Mouse (Mus musculus) natural killer cell, adult 2 months (primary cell): ENCODE measurements at regions not wholly inside any gene's neighbourhood (a gene's known extent, or its start where the extent isn't known, plus 50 kb on each side); places are given as distances from the start of the nearest gene placed in this dataset.

Experiments
- DNase-seq, 2 experiments: peaks; one replicate each; pipeline ENCODE4 v3.0.0; 2022; ENCODE audit warnings: low spot score in 2 of 2

DNA sequence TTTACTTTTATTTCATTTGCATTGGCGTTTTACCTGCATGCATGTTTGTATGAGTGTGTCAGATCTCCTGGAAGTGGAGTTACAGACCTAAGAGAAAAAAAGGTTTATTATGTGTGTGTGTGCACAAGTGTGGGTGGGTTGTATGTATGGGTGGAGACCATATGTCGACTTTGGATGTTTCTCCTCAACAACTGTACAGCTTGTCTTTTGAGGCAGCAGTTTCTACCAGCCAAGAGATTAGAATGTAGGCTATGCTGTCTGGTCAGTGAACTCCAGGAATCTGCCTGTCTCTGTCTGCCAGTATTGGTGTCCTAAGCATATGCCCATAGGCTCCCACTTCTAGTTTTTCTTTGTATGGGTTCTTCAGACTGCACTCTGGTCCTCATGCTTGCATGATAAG lies 192.3 kb upstream of the Slc30a5 start:
- DNase-seq: no peak

DNA sequence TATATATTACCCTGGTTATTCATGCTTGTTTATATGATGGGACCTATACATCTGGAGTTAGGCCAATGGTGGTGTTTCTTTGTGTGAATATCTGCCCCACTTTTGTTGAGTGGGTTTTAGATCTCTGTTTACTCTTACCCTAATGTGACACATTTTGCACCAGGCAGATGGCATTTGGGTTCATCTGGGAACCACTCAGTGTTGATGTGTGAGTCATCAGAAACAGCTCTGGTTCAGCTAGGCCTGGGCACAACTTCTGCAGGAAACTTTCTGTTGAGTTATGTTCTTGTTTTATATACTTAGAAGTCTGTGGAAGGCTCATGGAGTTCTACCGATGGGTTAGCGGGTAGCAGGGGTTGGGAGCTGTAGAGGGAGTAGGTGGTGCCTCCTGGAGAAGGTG lies 191.7 kb upstream of the Slc30a5 start:
- no peak for DNase-seq

DNA sequence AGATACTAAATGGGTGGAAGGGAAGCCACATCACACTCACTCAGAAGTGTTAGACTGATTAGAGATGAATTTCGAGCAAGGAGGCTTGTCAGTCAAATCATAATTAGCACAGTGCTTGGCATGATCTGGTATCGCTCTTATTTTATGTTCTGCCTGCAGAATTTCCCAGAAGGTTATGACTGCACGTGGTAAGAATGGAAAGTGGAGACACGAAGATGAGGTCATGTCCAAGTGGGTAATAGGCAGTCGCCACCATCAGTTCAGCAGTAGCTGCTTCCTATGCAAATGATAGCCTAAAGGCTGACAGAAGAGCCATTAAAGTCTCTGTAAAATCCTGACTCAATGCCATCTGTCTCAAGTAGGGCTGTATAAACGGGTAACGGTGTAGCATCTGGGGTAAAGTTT lies 186.0 kb upstream of the Slc30a5 start:
- DNase-seq: no peak

- no peak for DNase-seq
These were observed 183.8 kb upstream of the Slc30a5 start for GRCm38 (mm10) chr13:101017041-101017440.

- no peak for DNase-seq
These were observed 183.0 kb upstream of the Slc30a5 start for GRCm38 (mm10) chr13:101016181-101016580.

GRCm38 (mm10) chr13:101015435-101015834 lies 182.2 kb upstream of the Slc30a5 start:
- DNase-seq: no peak

DNA sequence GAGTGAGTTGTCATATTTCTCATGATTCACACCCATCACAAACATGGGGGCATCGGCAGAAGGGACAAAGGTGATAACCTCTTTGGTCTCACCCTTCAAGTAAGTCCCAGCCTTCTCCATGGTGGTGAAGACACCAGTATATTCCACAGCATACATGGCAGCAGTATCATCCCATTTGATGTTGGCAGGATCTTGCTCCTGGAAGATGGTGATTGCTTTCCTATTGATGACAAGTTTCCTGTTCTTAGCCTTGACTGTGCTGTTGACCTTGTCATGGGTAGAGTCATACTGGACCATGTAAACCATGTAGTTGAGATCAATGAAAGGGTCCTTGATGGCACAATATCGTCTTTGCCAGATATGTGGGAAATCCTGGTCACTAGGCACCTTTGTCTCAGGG lies 180.4 kb upstream of the Slc30a5 start:
- no peak for DNase-seq

- no peak for DNase-seq
These were observed 157.4 kb upstream of the Slc30a5 start for GRCm38 (mm10) chr13:100990646-100991045.

DNA sequence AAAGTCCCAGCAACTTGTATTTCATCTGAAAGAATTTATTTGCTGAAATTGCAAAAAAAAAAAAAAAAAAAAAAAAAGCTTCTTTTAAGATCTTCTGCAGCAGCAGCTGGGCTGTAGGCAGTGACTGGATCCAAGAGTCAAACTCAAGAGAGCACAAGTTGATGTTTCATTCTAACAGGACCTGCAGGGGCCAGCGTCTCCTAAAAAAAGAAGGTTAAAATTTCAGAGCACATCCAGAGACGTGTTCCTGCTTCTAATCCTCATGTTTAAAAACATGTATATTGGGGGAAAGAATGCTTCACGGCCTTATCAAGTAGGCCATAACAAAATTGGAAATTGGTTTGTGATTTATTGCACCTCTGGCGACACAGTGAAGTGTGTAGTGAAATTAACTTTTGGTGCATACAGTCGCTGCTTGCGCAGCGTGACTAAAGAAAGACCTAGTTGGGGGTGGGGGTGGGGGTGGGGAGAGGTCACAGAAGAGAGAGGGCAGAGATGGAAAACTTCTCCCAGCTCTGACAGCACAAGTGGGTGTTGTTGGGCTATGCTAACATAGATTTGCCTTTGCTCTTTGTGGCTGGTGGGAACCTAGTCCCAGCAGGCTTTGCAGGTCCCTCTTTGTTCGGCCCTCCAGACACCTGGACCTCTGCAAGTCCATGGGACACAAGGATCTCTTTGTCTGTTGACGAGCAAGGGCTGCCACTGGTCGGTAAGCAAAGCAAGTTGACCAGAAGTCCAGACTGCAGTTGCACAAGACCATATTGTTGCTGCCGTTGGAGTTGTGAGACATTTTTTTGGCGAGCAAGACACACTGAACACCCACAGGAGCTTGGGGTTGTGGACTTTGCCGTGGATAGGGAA lies 155.7 kb upstream of the Slc30a5 start:
- no peak for DNase-seq

DNA sequence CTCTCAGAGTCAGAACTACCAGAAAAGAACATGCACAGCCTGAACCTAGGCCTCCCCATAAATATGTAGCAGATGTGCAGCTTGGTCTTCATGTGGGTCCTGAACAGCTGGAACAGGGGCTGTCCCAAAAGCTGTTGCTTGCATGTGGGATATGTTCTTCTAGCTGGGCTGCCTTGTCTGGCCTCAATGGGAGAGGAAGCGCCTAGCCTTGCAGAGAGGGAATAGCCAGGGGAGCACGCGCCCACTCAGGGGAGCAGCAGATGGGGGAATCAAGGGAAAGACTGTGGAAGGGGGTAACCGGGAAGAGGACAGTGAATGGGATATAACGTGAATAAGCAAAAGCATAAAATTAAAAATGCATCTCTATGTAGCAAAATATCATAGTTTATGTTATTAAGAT lies 154.9 kb upstream of the Slc30a5 start:
- no peak for DNase-seq

DNA sequence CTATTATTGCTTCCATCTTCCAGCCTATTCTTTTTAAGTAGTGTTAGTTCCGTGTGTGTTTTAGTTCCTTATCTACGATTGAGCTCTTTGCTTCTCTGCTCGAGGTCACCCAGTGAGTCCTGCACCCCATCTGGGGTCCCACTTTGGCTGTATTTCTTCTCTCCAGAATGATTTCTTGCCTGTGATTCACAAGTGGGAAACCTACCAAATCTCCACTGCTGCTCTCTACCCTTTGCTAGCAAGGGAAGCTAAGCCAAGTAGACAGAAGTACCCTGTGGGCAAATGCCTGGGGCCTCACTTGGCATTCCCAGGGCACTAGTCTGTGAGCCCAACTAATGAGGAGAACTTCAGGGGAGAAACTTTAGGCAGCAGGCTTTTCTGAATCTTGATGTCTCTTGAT lies 142.5 kb upstream of the Slc30a5 start:
- DNase-seq: no peak

GRCm38 (mm10) chr13:100971080-100972017 lies 138.1 kb upstream of the Slc30a5 start:
- DNase-seq: no peak

GRCm38 (mm10) chr13:100962811-100963540 lies 129.7 kb upstream of the Slc30a5 start:
- no peak for DNase-seq

DNA sequence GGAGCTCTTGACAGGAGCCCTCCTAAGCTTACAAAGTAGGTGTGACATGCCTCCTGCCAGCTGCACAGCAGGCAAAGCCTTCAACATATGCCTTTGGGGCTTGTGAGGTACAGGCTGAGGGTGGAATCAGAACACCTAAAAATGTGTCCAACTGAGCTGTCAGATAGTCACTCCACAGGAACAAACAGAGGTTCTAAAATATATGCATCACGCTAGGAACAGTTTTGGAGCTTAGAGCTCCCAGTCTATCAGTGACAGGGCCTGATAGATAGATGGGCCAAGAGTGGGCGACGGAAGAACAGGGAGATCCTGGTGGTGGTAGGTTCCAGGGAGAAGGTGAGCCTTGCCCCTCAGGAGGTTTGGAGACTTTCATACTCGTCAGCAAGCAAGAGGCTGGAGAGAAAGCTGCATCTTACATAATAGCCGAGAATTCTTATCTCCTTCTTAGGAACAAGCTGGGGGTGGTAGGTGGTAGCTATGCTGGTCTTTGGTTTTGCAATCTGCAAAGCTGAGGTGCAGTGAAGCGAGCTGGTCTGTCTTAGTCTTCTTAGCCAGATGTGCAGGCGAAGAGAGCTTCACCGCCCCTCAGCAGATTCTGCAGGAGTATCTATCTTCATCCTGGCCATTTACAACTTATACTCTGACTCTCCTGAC lies 121.5 kb upstream of the Slc30a5 start:
- no peak for DNase-seq

DNA sequence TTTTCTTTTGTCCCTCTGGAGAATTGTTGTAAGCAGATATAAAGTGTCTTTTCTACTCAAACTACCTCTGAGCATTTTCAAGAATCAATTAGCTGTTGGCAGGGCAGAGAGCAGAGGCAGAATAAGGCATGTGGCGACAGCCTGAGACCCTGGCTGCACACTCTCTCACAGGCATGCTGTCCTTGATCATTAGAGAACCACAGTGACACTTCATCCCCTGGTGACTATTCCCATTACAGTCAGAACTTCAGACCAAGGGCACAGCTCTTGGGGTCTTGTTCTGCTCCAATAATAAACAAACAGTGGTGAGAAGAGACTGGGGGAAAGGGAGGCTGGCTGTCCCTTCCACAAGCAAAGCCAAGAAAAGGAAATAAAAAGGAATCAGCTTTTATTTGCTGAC lies 120.9 kb upstream of the Slc30a5 start:
- no peak for DNase-seq

- no peak for DNase-seq
These were observed 117.9 kb upstream of the Slc30a5 start for GRCm38 (mm10) chr13:100951185-100951508.

DNA sequence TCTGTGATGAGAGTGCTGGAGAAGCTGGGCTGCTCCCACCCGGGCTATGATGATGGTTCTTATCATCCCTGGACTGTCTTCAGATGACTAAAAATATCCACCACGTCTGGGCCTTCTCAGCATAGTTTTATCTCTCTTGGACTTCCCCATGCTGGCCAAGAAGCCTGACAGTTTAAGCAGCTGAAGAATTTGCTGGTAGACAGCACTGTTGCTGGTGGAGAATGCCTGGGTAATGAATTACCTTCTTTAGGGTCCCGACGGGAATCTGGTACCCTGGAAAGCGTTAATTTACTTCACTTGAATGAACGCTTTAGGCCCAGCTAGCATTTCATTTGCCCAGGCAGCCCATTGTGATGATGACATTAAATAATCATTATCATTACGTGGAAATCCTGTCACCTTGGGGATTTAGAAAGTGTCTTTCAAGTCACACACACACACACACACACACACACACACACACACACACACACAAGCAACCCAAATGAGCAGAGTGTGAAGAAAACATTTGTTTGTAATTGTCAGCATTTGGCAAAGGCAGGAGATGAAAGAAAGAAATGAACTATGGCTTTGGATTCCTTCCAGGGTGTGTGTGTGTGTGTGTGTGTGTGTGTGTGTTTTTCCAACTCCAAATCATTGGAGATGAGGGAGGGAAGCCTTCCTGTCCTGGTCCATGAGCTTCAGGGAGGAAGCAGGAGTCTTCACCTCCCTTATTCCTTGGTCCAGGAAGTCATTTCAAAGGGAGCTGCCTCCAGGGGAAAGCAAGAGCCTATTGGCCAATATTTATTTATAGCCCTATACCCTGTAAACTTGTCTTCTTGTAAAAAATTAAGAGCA lies 117.3 kb upstream of the Slc30a5 start:
- DNase-seq: no peak

- no peak for DNase-seq
These were observed 110.1 kb upstream of the Slc30a5 start for GRCm38 (mm10) chr13:100943206-100943848.

DNA sequence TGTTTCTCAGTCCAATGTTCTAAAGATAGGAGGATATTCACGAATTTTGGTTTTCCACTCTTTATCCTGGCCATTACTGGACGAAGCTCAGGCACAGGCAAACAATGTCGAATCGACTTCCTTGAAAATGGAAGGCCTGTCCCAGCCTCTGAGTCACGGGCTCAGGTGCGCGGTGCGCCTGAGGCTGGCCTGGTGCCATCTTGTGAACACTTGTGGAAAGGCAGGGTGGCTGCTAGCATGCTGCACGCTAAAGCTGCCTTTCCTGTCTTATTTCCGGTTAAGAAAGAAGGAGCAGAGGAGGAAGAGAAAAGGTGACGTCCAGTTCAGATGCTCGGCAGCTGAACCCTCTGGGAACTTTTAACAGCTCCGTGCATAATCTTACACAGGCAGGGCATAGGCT lies 107.6 kb upstream of the Slc30a5 start:
- no peak for DNase-seq

GRCm38 (mm10) chr13:100939677-100940076 lies 106.5 kb upstream of the Slc30a5 start:
- no peak for DNase-seq
